Mouse (Mus musculus): ENCODE data around the gene Klc1.
A peak's percentile ranks its signal among the peaks of the same experiment; 100 is the strongest.
"Not testable (repeated sequence)": the region's sequence is repeated elsewhere in the genome, so short reads cannot be mapped to it uniquely, and the experiment has no call there.

Klc1 gene

DNA sequence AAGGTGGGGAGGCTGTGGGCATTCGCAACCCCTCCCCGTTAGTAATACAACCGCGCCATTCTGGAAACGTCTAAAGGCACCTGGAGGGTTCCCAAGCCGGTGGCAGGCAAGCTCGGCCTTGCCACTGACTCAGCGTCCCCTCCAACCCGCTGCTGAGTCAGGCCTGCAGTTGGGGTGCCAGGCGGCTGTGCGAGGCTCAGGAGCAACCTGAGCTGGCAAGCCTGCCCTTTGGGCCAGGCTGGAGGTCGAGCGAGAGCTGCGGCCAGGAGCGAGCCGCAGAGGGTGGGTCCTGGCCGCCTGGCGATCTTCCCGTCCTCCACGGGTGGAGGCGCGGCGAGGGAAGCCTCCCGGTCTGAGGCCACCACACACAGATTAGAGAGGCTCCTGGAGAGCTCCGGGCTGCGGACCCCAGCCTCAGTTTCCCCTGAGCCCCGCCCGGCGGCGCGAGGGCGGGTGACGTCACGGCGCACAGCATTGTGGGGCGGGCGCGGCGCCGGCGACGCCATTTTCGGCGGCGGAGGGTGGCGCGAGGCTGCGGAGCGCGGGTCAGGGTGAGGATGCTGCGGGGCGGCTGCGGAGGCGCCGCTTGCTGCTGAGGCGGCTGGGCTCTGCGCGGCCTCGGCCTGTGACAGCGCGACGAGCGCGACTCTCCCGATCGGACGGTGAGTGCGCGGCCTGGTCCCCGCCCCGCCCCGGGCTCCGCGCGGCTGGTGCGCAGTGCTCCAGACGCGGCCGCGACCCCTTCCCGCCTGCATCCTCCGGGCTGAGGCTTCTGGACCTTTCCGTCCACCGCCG lies at the start of gene Klc1:
Klc1 (plus strand) TSS at position 469 of the 795 bp plus-strand sequence.
- DNase-seq (ENCODE audit: low read depth, low spot score): peak; percentile 83

GRCm38 (mm10) chr12:111710091-111710490 lies 48.6 kb upstream of the Klc1 start:
- DNase-seq (ENCODE audit: low read depth, low spot score): no peak

DNA sequence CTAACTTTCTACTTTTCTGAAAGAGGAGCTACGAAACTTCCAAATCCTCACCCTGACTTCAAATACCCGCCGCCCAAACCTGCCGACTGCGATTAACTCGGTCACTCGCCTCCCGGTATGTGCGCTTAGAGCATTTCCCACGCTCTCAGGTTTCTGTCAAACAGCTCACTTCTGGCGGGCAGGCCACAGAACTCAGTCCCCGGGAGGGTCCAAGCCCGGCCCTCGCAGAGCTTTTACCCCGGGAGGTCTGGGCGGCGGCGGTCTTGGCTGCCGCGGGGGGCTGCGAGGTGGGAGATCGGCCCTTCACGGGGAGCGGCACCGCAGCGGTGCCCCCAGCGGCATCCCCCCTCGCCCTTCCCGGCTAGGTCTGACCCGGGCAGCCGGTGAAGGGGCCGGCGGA lies 46.2 kb upstream of the Klc1 start:
- DNase-seq (ENCODE audit: low read depth, low spot score): peak; percentile 33

- DNase-seq (ENCODE audit: low read depth, low spot score): peak; percentile 97
Measured at GRCm38 (mm10) chr12:111713004-111713651, 45.5 kb upstream of the Klc1 start, which contains the start of the genes Bag5 and Apopt1. Bag5 (minus strand) TSS chr12:111713257. Apopt1 (plus strand) TSS chr12:111713261.

- DNase-seq (ENCODE audit: low read depth, low spot score): not testable (repeated sequence)
Measured at GRCm38 (mm10) chr12:111713880-111714279, 44.8 kb upstream of the Klc1 start.

GRCm38 (mm10) chr12:111716505-111716904 lies 42.1 kb upstream of the Klc1 start:
- DNase-seq (ENCODE audit: low read depth, low spot score): no peak

DNA sequence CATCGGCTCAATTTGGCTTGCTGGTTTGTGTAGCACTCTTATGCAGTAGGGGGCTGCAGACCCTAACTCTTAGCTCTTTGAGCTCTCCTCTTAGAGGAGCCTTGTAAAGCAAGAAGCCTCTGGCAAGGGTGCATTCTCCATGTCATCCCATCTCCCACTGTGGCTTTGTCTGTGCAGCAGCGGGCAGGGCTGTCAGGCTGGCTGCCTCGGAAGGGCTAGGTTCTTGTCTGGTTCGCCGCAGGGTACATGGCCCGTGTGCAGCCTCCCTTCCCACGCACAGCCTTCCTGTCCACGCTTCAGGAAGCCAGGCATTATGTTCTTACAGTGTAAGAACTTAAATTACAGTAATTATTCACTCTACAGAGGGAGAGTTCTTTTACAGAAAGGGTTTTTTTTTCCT lies 40.0 kb upstream of the Klc1 start:
- DNase-seq (ENCODE audit: low read depth, low spot score): no peak

GRCm38 (mm10) chr12:111720222-111720621 lies 38.4 kb upstream of the Klc1 start:
- DNase-seq (ENCODE audit: low read depth, low spot score): no peak

GRCm38 (mm10) chr12:111722654-111723053 lies 36.0 kb upstream of the Klc1 start:
- DNase-seq (ENCODE audit: low read depth, low spot score): peak; percentile 31

- DNase-seq (ENCODE audit: low read depth, low spot score): no peak
Measured at GRCm38 (mm10) chr12:111724638-111725337, 33.9 kb upstream of the Klc1 start.

DNA sequence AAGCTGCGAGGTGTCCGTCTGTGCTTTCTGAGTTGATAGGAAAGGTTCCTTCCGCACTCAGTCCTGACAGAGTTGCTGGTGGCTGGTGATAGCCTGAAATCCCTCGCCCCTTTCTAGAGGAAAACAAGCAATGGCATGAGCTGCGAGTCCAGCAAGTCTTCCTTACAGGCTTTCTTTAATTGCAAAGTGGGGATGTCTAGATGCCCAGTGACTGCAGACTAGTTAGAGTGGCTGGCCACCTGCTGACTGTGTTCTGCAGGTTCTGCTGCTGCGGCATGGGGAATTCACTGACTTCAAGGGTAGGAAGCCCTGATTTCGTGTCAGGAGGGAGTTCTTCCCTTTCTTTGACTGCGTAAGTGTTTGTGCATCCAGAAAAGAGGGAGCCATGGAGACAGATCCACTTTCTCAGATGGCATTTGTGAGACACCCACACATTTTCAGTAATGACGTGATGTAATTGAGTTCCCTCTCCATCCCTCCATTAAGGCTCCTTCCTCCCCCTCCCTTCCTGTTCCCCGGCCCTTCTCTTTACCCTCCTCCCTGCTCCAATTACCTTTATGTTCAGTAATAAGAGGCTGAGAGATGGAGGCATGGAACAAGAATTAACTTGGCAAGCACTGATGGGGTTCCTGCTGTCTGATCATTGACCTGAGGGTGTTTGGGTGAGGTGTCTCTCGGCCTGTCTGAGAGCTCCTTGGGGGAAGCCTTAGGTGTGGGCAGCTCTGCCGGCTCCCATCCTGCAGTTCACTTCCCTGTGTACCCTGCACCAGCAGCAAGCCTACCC lies 33.1 kb upstream of the Klc1 start:
- no peak for DNase-seq (ENCODE audit: low read depth, low spot score)

DNA sequence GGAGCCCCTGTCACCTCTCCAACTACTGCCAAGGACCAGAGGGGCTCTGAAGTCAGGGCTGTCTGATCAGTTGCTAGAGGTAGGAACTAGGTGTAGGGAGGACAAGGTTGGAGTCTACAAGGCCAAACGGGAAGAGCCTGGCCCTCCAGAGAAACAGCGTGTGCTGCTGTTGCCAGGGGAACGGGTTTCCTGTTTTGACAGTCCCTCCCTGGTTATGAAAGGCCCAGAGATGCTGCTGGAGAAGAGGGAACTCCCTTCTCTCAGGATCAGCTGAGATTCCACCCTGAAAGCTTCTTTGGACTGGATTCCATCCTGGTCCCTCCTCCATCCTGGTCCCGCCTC lies 32.6 kb upstream of the Klc1 start:
- DNase-seq (ENCODE audit: low read depth, low spot score): no peak

DNA sequence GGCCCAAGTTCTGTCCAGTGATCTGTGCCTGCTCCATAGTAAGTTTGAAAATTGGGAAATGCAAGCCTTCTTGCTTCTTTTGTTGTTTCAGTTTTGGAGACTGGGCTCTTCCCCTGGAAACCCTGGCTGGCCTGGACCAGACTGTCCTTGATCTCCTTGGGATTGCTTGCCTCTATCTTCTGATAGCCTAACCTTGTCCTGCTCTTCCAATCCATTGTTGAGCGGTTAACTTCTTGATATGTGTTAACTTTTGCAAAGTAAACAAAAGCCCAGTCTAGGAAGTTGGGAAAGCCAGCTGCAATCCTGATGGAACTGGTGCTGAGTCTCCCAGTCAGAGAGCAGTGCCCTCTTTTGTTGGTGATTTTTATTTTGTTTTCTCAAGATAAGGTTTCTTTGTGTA lies 30.7 kb upstream of the Klc1 start:
- no peak for DNase-seq (ENCODE audit: low read depth, low spot score)

GRCm38 (mm10) chr12:111731822-111732807 lies 26.5 kb upstream of the Klc1 start:
- DNase-seq (ENCODE audit: low read depth, low spot score): peak; percentile 91

- DNase-seq (ENCODE audit: low read depth, low spot score): no peak
Measured at GRCm38 (mm10) chr12:111732921-111733320, 25.7 kb upstream of the Klc1 start.

DNA sequence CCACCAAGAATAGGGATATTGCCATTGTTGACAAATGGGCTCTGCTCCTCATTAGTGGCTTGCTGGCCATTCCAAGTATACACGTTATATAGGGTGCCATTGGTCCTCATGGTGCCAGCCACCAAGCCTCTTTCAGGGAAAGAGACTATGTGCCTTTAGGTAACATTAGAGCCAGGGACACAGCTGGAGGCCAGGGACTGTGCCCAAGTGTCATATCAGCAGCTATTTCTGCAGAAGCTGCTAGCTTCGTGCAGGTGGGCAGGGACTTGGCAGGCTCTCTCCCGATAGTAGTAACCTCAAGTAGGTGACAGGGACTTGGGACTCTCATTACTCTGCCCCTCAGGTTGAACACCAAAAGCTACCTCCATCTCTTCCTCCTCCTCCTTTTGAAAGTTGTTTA lies 23.7 kb upstream of the Klc1 start:
- DNase-seq (ENCODE audit: low read depth, low spot score): no peak

- DNase-seq (ENCODE audit: low read depth, low spot score): not testable (repeated sequence)
Measured at GRCm38 (mm10) chr12:111736676-111737075, 22.0 kb upstream of the Klc1 start.

- DNase-seq (ENCODE audit: low read depth, low spot score): no peak
Measured at GRCm38 (mm10) chr12:111737370-111737769, 21.3 kb upstream of the Klc1 start.

- DNase-seq (ENCODE audit: low read depth, low spot score): peak; percentile 29
Measured at GRCm38 (mm10) chr12:111738754-111739153, 19.9 kb upstream of the Klc1 start.

GRCm38 (mm10) chr12:111741338-111741737 lies 17.3 kb upstream of the Klc1 start:
- no peak for DNase-seq (ENCODE audit: low read depth, low spot score)

Measured in CD4-positive helper T cell, adult 2 months (primary cell).